Mouse (Mus musculus) cerebellum, postnatal 10 days (tissue): ENCODE measurements around the gene Mrpl32.

Experiments used
- DNase-seq, 2 experiments: peaks; one replicate each; pipeline ENCODE4 v3.0.0; 2021; ENCODE audit warnings: mixed read lengths in 2 of 2

Gene Mrpl32

DNA sequence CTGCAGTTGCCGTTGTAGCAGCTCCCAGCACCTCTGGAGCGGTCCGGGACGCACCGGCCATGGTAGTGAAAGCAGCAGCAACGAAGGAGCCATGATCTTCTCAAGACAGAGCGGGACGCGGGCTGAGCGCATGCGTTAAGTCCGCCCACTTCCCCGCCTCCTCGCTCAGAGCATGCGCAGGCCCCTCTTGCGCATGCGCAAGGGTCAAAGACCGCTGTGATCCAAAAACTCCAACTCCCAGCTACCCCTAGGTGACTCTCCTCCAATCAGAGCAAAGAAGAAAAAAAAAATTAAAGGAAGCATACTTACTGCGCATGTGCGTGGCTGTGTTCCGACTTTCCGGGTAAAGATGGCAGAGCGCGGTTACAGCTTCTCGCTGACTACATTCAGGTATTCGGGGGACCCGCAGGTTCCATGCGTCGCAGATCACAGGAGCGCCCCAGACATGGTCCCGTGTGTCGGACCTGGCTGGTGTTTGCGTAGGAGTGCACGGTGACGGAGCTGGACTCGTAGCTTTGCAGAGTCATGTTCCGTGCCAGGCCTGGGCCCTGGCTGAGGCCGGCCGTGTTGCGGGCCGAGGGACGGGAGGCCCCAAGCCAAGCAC is at the start of gene Mrpl32, which contains the start of gene Psma2:
Gene Mrpl32 (minus strand): TSS at position 240 of the 604 bp plus-strand sequence.
Gene Psma2 (plus strand): TSS at position 315 of the 604 bp plus-strand sequence.
- peak; percentile 97 to 98 for DNase-seq

DNA sequence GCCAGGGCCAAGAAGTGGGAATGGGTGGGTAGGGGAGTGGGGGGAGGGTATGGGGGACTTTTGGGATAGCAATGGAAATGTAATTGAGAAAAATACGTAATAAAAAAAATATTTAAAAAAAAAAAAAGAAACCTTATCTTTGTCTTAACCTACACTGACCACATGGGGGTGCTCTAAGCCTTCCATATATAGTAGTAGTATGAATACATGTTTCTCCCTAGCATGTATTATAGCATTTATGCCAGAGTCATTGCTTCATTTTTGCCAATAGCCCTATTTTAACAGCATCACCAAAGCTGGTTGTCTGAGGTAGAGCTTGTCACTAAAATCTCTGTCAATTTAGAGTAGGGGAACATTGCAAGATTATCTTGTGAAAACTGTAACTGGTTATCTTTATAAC is 36.3 kb upstream of the Mrpl32 start:
- DNase-seq: peak; percentile 62 to 78

DNA sequence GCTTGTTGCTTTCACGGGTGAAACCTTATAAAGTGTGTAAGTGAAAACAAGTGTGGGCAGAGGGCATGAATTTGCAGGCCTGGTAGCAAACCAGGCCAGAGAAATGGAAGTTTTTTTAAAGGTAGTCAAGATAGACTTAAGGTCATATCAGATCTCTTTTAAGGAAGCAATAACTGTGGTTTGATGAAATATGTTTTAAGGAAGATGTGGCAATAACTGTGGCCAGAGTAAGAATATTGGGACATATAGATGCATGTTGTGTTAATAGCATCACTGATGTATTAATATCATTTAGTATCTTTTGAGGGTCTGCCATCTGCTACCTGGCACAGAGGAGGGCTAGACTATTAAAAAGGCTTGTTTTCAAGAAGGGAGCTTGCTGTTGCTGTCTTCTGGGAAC is 27.0 kb upstream of the Mrpl32 start:
- DNase-seq: no peak

- peak; percentile 96 for DNase-seq
Observed at GRCm38 (mm10) chr13:14629726-14630641, 17.0 kb upstream of the Mrpl32 start, which contains the start of gene AW209491. Gene AW209491 (plus strand): TSS chr13:14630154.

DNA sequence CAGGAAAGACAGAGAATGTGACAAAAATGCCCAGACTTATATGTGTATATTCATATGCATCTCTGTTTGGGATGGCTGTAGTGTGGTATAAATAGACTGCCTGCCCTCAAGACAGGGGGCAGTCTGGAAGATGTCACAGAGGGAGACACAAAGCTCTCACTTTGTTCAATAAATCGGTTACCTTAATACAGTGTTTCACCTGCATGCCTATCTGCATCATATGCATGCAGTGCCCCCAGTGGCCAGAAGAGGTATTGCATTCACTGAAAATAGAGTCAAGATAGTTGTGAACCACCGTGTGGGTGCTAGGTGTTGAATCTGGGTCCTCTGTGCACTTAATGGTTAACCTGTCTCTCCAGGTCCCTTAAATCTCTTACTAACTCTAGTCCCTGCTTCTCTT is 5.8 kb upstream of the Mrpl32 start:
- peak; percentile 86 to 89 for DNase-seq

DNA sequence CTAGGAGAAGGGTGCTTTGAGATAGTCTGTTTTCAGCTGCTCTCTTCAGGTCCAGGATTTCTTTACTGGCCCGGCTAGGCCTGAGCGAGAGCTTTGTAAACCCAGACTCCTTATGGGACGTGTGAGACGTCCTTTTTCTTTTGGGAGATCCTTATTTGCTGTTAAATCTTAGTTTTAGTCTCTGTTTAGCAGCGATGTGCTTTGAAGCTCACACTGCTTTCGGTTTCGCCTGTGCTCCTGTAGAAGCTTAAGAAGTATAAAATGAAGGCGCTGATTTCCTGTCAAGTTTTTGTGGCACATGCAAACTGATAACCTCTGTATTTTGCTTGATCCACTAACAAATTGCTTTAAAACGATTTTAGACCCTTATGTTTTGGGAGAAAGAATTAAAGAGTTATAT is 588 bp upstream of the Mrpl32 start:
- DNase-seq: no peak

GRCm38 (mm10) chr13:14612463-14612862 is 502 bp downstream of the Mrpl32 start:
- peak in 1 of 2 experiments; percentile 9 for DNase-seq

DNA sequence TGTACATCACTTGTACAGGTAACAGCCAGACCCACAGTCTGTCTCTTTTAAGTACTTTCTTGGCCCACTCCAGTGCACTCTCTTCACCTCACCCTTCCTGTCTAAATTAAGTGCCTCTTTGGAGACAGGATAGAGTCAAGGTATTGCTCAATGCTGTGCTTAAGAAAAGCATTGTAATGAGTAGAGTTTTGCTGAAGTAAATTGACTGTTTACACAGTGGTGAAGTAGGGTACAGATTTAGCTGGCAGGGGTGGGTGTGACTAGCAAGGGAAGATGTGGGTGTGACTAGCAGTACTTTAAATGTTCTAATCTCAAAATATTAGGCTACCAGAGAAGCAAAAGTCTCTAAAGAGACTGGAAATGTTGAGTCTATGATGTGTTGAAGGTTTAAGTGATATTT is 5.3 kb downstream of the Mrpl32 start:
- DNase-seq: no peak

- DNase-seq: no peak
Observed at GRCm38 (mm10) chr13:14602744-14603143, 10.2 kb downstream of the Mrpl32 start.

DNA sequence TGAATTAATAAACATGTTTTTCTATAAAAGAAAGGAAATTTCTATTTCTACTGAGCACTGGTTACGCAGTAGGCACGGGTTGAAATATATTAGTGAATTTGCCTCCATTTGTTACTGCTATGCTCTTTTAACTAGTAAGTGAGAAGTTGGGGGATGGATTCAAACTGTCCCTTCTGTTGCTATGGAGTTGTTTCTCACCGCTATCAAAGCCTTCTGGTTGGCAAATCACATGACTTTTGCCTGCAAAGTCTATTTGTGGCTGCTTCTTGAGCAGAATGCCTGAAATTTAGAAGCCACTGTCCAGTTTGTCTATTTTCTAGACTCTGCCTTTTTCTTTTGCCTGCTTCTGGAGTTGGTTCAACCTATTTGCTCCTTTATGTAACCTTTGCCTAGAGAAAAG is 32.6 kb downstream of the Mrpl32 start:
- no peak for DNase-seq

GRCm38 (mm10) chr13:14574128-14574527 is 38.8 kb downstream of the Mrpl32 start:
- no peak for DNase-seq

DNA sequence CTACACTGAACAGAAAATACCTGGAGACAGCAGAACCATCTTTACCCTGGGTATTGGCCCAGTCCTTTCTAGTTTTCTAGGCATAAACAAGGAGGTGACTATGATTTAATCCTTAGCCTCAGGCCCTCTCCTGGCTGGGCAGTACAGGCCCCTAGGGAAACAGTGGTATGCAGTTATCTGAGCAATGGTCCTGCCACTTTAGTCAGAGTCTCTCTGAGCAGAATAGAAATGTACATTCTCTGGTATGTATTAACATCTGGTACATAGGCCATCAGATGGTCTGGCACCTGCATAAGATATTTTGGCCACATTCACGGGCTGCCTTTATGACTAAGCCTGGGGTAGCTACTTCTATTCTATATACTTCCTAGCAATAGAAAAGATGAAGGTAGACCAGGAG is 51.6 kb downstream of the Mrpl32 start:
- no peak for DNase-seq
